Mouse (Mus musculus) myocyte (in vitro differentiated cells): ENCODE measurements around the gene Zmynd10.

Source experiments
- E2F4 ChIP-seq: IDR thresholded peaks from one replicate; pipeline ENCODE4 v1.6.1; 2011; ENCODE audit warnings: mild to moderate bottlenecking, control low read depth, moderate library complexity; ENCODE audit not compliant: insufficient read depth
- MAX ChIP-seq: IDR thresholded peaks from one replicate; pipeline ENCODE4 v1.6.1; 2011; ENCODE audit warnings: low read depth, mild to moderate bottlenecking, control low read depth
- MYOD1 ChIP-seq, 3 experiments: IDR thresholded peaks; one replicate each; pipeline ENCODE4 v1.6.1; 2011; ENCODE audit warnings: control low read depth in 2 of 3, low read depth in 2 of 3, mild to moderate bottlenecking in 2 of 3, moderate library complexity in 1 of 3; ENCODE audit not compliant: insufficient read length in 2 of 3, control insufficient read depth in 1 of 3
- MYOG ChIP-seq, 3 experiments: IDR thresholded peaks; one replicate each; pipeline ENCODE4 v1.6.1; 2011; ENCODE audit warnings: control low read depth in 2 of 3, low read depth in 2 of 3, mild to moderate bottlenecking in 2 of 3; ENCODE audit not compliant: insufficient read length in 2 of 3, control insufficient read depth in 1 of 3, insufficient read depth in 1 of 3
- POLR2A ChIP-seq: IDR thresholded peaks from one replicate; pipeline ENCODE4 v1.6.1; 2011; ENCODE audit warnings: low read depth, mild to moderate bottlenecking, control low read depth, moderate library complexity; ENCODE audit not compliant: insufficient read length
- POLR2AphosphoS2 ChIP-seq: IDR thresholded peaks from one replicate; pipeline ENCODE4 v1.6.1; 2011; ENCODE audit warnings: low read depth, control low read depth; ENCODE audit not compliant: insufficient read length
- REST ChIP-seq: IDR thresholded peaks from one replicate; pipeline ENCODE4 v1.6.1; 2011; ENCODE audit warnings: mild to moderate bottlenecking, control low read depth, moderate library complexity; ENCODE audit not compliant: insufficient read depth, insufficient read length
- SRF ChIP-seq: IDR thresholded peaks from one replicate; pipeline ENCODE4 v1.6.1; 2011; ENCODE audit warnings: low read depth; ENCODE audit not compliant: control insufficient read depth, insufficient read length
- TCF12 ChIP-seq: IDR thresholded peaks from one replicate; pipeline ENCODE4 v1.6.1; 2011; ENCODE audit warnings: mild to moderate bottlenecking, control low read depth; ENCODE audit not compliant: poor library complexity, insufficient read depth, severe bottlenecking
- USF1 ChIP-seq: IDR thresholded peaks from one replicate; pipeline ENCODE4 v1.6.1; 2011; ENCODE audit warnings: low read depth, mild to moderate bottlenecking, control low read depth, moderate library complexity

DNA sequence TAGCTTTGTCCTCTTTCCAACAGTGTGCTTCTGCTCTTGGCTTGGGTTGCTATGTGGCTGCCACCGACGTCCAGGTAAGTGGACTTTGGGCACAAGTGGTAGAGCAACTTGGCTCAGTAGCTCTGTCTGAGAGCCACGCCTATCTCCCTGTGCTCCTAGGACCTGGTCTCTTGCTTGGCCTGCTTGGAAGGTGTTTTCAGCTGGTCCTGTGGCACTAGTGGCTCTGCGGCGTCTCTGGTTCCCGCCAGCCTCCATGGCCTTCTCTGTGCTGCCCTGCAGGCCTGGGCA, 43.6 kb downstream of the Zmynd10 start:
- TF ChIP-seq POLR2A: no peak
- TF ChIP-seq MYOG (IDR thresholded peaks at IDR 0.05; ENCODE audit: control insufficient read depth in 1 of 3, insufficient read depth in 1 of 3, insufficient read length in 2 of 3, low read depth in 2 of 3): no peak
- TF ChIP-seq MYOD1 (IDR thresholded peaks at IDR 0.05; ENCODE audit: control insufficient read depth in 1 of 3, insufficient read length in 2 of 3, low read depth in 2 of 3): no peak
- TF ChIP-seq E2F4: no peak
- TF ChIP-seq MAX: no peak
- no peak for TF ChIP-seq TCF12
- TF ChIP-seq USF1: no peak
- no peak for TF ChIP-seq POLR2AphosphoS2
- TF ChIP-seq SRF: no peak
- TF ChIP-seq REST: no peak
